Mouse (Mus musculus): ENCODE data around the gene Nkain1. TPM values are rescaled to one million over a fixed set of nuclear protein-coding genes. Genes with fewer than 3 reads are reported as not detected.

Gene Nkain1
- 10 to 100 TPM; 65.4 to 67.0 TPM for total RNA-seq (2021)

DNA sequence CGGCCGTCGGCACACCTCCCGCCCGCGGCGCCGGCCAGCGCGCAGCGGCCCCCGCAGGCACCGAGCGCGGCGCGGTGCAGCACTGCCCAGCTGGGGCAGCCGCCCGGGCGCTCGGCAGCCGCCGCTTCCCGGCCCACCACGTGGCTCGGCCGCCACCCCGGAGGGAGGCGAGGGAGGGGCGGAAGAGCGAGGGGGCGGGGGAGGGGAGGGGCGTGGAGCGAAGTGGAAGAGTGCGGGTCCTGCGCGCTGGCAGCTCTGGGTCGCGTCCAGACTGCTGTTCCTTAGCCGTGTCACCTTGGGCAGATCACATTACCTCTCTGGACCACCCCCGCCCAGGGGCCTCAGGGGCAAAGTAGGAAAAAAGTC lies at the start of gene Nkain1:
Gene Nkain1, minus strand, starts transcription at position 126 of the 366 bp plus-strand sequence.
- peak in 1 of 2 experiments; percentile 61 for DNase-seq (ENCODE audit: extremely low spot score in 1 of 2, low spot score in 2 of 2)

DNA sequence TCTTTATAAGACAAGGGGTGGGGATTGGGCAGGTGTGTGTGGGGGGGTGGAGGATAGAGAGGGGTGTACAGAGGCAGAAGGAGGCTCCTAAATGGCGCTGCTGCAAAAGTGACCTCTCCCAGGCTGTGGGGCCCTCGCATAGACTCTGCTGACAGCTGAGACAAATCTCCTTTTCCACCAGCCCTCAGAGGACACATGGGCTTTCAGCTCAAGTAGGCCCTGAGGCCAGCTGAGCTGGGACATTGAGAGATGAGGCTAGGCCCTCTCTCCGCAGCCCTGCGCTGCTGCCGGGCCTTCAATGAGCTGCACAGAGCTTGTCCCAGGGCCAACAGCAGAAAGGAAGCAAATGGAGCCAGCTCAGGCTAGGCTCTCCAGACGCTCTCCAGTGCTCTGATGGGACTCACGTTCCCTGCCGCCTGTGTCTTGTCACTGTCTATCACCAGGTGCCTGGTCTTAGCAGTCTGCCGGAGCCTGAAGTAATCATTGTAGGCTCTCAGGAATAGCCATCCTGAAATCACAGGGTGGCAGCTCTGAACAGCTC lies 4.8 kb upstream of the Nkain1 start:
- no peak for DNase-seq (ENCODE audit: extremely low spot score in 1 of 2, low spot score in 2 of 2)
- intact Hi-C loops (cut with DNase I), result no loop called here

More for the DNA sequence above, at the start of gene Nkain1:
- intact Hi-C loops (cut with DNase I), result no loop called here

DNA sequence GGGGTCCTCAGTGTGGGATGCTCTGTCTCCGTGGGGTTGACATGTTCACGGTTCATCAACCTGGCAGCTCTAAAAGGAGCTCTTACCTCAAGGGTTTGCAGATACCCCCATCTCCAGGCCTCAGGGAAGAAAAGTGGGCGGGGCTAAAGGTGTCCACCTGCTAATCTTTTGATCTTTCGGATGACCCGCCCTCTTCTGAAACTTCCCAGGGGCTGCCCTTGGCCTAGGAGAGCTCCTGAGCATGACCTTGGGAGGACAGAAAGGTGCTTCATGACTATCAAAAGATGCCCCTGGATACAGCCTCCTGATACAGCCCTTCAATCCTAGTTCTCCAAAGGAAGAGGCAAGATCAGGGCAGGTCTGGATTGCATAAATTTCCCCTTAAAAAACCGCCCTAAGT lies 3.1 kb upstream of the Nkain1 start:
- DNase-seq (ENCODE audit: extremely low spot score in 1 of 2, low spot score in 2 of 2), result no peak
- intact Hi-C loops (cut with DNase I), result no loop called here

DNA sequence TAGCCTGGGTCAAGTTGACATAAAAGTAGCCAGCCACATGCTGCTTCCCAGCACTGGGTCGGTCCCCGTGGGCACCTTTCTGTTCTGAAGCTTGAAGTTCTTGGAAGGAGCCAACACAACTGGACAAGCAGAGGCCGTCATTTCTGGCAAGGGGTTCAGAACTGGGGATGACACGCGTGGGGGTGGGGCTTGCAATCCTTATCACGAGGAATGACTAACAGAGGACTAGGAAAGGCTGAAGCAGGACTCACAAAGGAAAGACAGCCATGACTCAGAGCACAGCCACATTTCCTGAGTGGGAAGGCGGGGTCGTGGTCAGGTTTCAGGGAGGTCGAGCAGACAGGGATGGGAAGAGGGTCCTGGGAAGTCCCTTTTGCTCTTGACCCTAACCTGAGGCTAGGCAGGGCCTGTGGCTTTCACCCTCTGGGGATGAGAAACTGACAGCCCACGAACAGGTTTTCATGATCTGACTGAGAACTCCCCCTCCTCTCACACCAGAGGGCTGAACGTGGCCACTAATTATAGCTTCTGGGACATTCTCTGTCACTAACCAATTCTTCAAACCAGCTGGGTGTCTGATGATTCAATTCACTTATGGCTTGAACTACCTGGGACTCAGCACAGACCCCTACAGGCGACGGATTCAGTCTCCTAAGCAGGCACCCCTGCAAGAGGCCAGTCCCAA lies 2.4 kb upstream of the Nkain1 start:
- intact Hi-C loops (cut with DNase I), result no loop called here
- DNase-seq (ENCODE audit: extremely low spot score in 1 of 2, low spot score in 2 of 2), result no peak

DNA sequence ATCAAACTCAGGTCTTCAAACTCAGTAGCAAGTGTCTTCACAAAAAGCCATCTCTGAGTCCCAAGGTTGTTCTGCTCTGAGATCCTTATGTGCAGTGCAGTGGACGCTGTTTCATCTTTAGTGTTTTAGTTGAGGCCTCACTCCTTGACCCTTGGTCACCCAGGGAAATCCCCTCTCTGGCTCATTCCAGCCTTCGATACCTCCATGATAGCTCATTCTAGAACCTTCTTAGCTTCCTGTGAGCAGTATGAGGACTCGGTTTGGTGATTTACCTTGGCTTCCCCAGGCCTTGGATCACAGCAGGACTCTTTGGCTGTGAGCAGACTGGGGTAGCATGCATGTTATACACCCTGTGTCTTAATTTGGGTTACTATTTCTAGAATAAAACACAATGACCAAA lies 1.6 kb upstream of the Nkain1 start:
- DNase-seq (ENCODE audit: extremely low spot score in 1 of 2, low spot score in 2 of 2), result no peak
- intact Hi-C loops (cut with DNase I), result no loop called here

DNA sequence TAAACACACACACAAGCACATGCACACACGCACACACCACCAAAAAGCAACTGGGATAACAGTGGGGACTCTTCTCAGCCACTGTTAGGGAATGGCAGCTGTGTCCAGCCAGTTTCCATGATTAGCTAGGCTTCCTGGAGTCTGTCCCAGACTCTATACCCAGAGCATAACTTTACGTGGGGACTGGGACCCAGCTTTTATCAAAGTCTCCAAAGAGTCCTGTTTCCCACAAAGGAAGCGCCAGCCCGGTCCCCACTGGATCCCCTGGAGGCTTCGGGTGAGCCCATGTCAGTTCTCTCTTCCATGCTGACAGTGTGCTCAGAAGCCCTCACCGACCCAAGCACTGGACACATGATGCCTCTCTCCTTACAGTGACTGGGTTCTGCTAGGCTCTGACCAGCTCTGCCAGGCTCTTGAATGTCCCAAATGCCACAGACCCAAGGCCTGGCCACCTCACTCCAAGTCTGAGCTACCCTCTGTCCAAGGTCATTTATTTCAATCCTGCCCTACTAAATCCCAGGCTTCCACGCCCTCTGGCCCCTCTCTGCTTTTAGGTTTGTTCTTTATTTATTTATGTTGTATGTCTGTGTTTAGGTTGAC lies 988 bp upstream of the Nkain1 start:
- intact Hi-C loops (cut with DNase I), result no loop called here
- DNase-seq (ENCODE audit: extremely low spot score in 1 of 2, low spot score in 2 of 2), result no peak

DNA sequence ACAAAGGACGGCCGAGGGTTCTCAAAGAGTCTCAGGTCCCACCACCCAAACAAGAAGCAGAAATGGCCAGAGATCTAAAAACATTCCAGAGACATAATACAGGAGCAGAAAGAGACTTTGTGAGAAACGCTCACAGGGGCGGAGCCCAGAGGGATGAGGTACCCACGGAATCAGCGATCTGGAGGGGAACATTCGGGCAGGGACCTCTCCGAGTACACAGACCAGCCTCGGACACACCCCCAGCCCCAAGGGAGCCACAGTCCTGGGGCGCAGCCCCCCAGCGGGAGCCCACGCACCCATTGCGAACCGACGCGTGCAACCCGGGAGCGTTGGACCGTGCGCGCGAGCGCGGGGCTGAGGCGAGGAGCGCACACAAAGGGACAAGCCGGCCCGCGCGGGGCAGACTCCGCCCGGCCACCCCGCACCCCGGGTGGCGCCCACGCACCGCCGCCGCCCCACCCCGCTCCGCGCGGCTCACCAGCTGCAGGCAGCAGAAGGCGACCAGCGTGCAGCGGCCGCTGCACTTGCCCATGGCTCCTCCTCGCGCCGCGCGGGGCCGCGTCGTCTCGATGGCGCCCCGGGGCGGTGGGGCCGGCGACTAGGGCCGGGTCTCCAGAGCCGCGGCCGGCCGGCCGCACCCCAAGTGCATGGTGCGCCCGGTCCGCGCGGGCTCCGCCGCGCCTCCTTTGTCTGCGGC lies 474 bp downstream of the Nkain1 start:
- peak in 1 of 2 experiments; percentile 67 for DNase-seq (ENCODE audit: extremely low spot score in 1 of 2, low spot score in 2 of 2)
- intact Hi-C loops (cut with DNase I), result no loop called here

DNA sequence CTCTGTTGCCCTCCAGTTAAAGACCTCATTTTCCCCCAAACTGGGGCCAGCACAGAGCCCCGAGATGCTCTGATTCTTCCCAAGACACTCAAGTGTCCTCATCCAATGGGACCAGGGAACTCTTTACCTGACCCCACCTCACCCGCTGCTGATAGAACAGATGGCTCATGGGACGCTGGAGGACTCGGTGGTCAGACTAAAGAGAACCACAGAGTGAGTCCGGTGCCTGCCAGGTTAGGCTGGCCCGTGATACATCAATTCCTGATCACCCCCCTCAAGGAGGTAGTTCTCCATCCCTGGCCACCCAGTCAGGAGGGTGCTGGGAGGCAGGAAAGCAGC lies 992 bp downstream of the Nkain1 start:
- DNase-seq (ENCODE audit: extremely low spot score in 1 of 2, low spot score in 2 of 2), result no peak
- intact Hi-C loops (cut with DNase I), result no loop called here

DNA sequence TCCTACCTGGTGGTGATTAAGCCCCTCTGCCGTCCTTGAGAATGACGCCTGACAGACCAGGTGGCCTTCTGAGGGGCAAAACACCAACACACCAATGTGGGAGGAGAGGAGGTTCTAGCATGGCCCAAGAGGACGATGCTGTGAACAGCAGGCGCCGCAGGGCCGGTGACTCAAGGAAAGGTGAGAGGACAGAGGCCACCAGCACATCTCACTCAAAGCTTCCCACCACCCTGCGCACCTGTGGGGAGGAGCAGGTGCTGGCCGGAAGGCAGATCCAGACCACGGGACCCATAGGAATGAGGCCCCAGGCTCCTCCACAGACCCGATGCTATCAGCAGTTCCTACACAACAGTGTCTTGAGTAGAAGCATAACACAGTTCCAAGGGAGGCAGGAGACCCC lies 1.4 kb downstream of the Nkain1 start:
- DNase-seq (ENCODE audit: extremely low spot score in 1 of 2, low spot score in 2 of 2), result no peak
- intact Hi-C loops (cut with DNase I), result no loop called here

DNA sequence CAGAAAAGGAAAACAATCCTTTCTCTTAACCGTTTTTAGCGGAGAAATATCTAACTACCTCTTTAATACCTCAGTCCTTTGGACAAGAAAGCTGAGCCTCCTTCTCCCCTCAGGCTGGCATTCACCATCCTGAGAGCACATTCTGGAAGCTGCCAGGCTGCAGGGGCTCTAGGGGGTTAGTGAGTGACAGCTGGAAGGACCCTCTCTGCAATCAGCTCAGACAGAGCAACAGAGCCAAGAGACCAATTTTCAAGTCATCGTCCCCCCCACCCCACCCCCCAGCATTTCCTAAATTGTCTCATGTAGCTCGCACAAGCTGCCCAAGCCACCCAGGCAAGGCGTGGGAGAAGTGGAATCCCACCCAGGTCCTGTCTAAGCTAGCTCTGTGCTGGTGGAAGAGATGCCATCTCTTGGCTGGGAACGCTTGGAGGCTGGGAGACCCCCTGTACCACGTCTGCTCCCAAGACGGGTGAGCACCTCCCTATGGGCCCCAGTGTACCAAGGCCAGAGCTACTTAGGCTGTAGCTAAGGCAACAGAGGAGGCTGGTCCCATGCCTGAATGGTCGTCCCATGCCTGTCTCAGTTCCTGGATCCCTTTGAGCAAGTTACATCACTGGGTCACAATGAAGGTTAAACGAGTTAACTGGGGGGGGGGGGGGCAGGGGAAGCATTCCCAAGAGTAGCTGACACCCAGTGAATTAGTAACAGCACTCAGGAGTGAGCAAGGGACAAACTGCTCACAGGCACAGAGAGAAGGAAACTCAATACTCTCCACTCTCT lies 2.8 kb downstream of the Nkain1 start:
- intact Hi-C loops (cut with DNase I), result no loop called here
- DNase-seq (ENCODE audit: extremely low spot score in 1 of 2, low spot score in 2 of 2), result no peak

DNA sequence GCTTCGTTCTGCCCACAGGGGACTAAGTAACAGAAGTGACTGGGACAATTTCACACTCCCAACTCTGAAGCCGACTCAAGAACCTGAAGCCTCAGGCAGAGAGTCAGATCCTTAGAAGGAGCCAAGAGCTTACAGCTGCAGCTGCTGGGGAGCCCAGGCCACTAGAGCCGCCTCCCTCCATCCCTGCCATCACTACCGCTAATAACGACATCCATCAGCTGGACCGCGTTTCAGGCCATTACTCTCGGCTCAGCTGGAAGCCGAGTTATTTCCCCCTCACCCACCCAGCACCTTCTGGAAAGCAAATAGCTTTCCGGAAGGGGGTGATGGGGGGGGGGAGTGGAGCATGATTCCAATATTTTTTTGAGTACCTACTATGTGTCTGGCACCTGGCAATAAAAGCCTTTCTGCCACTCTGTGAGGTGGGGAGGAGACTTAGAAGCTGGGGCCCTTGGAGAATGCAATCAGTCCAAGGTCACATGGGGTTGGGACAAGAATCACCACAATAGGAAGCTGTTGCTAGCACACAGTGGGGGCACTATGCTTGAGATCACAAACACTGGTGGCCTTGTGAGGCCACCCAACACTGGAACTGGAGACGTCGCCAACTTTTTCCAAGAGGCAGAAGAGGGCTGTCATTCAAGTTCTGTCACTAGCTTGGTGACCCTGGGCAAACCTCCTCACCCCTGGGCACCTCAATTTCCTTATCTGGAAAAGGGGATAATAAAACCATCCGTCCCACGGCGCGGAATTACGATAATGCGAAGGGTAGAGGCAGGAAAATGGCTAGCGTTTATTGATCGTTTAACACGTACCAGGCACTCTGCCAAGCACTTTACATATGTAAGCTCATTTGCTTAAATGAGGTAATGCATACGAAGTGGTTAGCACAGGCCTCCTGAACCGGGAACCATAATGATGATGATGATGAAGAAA lies 5.7 kb downstream of the Nkain1 start:
- no peak for DNase-seq (ENCODE audit: extremely low spot score in 1 of 2, low spot score in 2 of 2)
- intact Hi-C loops (cut with DNase I), result no loop called here

DNA sequence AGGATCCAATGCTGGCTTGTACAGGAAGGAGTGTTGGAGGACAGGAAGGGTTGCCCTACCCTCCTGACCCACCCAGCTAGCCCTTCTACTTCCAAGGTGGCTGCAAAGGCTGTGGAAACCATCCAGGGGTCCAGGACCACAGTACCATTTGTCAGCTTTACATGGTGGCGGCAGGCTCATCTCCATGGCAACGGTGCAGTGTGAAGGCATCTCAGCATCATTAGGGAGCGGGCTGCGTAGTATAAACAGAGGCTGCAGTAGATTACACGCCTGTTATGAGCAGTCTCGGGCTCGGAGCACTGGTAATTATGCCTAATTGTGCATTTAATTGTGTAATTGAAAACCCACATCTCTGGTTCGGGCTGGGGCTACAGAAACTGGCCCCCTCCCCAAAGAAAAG lies 10.2 kb downstream of the Nkain1 start:
- DNase-seq (ENCODE audit: extremely low spot score in 1 of 2, low spot score in 2 of 2), result no peak
- intact Hi-C loops (cut with DNase I), result no loop called here

DNA sequence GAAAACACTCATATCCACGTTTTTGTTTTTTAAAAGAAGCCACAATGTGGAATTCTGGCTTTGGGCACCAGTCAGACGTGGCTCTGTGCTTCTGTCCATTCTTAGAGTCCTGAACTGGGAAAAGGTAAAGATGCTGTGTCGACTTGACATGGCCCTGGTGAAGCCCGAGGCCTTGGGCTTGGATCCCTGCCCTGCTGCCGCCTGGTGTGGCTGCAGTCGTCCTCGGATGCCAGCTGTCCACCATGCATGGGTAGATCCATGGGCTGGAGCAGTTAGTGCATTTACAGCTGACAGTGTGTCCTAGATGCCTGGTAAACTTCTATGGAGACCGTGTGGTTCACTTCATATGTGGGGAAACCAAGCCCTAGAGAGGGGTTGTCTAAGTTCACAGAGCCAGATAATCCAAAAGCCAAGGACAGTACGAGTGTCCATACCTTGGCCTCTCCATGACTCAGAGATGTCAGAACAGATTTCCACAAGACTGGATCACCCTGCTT lies 10.7 kb downstream of the Nkain1 start:
- no peak for DNase-seq (ENCODE audit: extremely low spot score in 1 of 2, low spot score in 2 of 2)
- intact Hi-C loops (cut with DNase I), result no loop called here

DNA sequence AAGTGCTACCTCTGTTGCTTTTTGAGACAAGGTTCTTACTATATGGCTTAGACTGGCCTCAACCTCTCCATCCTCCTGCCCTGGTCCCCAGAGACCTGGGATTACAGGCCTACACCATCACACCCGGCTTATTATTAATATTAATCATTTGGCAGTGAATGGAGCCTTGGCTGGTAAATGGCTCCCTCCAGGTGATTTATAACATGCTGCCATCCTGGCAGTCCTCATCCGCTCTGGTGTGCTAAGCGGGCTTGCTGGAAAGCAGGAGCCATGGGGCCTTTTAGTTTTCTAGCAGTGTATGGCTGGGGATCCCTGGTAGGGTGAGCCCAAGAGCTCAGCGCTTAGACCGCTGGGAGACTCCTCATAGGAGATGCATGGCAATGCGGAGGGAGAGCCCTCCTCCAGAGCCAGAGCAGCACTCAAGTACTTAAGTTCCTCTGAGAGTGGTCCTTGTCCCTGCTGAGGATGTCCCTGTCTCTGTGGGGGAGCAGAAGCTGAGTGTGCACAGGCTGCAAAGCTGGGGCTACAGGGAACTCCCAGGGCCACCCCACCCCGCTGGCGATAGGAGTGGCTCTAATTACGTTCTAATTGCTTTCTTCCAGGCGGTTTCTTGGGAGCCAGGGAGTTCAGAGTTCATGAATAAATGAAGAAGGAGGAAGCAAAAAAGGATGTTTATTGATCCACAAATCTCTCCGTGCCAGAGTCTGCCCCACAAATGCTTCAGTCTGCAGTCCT lies 13.2 kb downstream of the Nkain1 start:
- intact Hi-C loops (cut with DNase I), result no loop called here
- DNase-seq (ENCODE audit: extremely low spot score in 1 of 2, low spot score in 2 of 2), result no peak

DNA sequence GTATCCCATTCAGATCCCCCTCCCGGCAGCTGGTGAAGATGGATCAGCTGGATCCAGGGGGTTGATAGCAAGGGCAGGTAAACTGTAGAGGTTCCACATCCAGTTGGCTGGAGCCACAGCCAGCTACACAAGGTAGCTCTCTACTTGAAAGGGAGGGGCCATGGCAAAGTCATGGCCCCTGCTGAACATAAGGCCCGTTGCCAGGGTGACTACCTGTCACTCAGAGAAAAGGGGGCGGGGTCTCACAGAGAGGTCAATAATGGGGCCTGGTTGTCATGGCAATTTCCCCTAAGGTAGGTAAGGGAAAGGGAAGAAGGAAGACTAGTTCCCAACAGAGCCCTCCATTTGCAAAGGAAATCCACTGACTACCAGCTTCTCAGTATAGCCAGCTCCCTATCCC lies 14.8 kb downstream of the Nkain1 start:
- DNase-seq (ENCODE audit: extremely low spot score in 1 of 2, low spot score in 2 of 2), result no peak
- intact Hi-C loops (cut with DNase I), result no loop called here

DNA sequence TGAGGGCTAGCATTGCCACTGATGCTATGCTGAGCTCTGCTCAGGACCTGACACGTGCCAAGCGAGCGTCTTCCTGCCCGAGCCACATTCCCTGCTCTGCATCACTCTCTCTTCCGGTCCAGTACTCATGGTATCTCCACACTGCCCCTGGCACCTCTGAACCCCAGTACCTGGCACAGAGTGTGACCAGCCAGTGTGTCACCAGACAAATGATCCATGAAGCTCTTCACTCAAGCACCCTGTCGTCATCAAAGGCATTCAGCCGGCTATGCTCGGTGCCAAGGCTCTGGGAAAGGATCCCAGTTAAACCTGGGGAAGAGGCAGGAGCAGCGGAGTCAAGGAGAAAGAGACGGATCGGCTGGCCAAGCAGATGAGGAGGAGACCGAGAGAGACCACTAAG lies 16.1 kb downstream of the Nkain1 start:
- intact Hi-C loops (cut with DNase I), result no loop called here
- no peak for DNase-seq (ENCODE audit: extremely low spot score in 1 of 2, low spot score in 2 of 2)

DNA sequence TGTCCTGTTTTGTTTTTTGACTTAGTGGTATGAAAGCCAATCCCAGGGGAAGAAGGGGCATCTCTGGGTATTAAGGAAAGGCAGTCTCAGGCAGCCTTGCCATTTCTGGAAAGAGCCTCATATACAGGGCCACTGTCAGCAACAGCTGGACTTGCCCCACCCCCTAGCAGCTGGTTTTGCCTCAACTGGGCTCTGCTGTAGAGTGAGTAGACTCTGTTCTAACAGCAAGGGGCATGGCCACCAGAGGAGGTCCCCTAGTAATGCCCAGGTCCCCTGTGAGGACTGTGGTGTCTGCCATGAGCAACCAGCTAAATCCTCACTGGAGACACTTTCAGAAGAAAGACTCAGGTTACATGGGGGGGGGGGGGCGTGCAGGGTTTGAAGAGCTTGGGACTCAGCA lies 17.0 kb downstream of the Nkain1 start:
- no peak for DNase-seq (ENCODE audit: extremely low spot score in 1 of 2, low spot score in 2 of 2)
- intact Hi-C loops (cut with DNase I), result no loop called here

DNA sequence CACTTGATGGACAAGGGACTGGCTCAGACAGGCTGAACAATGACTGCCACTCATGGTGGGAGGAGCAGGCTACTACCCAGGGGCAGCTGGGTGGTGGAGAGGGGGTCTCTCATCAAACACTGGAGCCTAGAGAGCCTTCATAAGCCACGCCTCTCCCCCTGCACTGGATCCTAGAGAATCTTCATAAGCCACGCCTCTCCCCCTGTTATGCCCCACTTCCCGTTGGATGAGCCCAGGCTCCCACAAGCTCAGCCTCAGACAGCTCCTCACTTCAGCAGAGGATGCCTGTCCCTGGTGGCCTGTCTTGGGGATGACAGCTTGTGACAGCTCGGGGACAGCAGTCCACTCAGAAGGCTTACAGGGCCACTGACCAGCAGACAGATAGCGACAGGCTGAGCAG lies 17.7 kb downstream of the Nkain1 start:
- intact Hi-C loops (cut with DNase I), result no loop called here
- no peak for DNase-seq (ENCODE audit: extremely low spot score in 1 of 2, low spot score in 2 of 2)
